Mouse (Mus musculus) limb, embryonic 13.5 days (tissue): ENCODE data around the gene Abhd14a. TPM values are rescaled to one million over a fixed set of nuclear protein-coding genes. Genes with fewer than 3 reads are reported as not detected.

ENCODE experiments used
- ATAC-seq: fragments of 200-750 bp; cut with Nextera tagmentation; 2 replicates; pipeline ENCODE4 v1.8.0; 2017; ENCODE audit warnings: low read depth, moderate number of reproducible peaks, moderate TSS enrichment; ENCODE audit not compliant: low FRiP score
- H3K27ac ChIP-seq: fragments of 300-500 bp; sonication (generic); 2 replicates; pipeline ENCODE4 v1.5.1; 2015; ENCODE audit warnings: inconsistent platforms, mild to moderate bottlenecking, moderate library complexity
- H3K27me3 ChIP-seq: fragments of 300-500 bp; sonication (generic); 2 replicates; pipeline ENCODE4 v1.6.1; 2015; ENCODE audit warnings: mild to moderate bottlenecking, inconsistent platforms
- H3K36me3 ChIP-seq: fragments of 300-500 bp; sonication (generic); 2 replicates; pipeline ENCODE4 v1.6.1; 2015; ENCODE audit warnings: inconsistent platforms, mild to moderate bottlenecking, moderate library complexity
- H3K4me1 ChIP-seq: fragments of 300-500 bp; sonication (generic); 2 replicates; pipeline ENCODE4 v1.6.1; 2015; ENCODE audit warnings: inconsistent platforms
- H3K4me2 ChIP-seq: fragments of 300-500 bp; sonication (generic); replicated peaks from 2 replicates; pipeline ENCODE4 v1.6.1; 2015; ENCODE audit warnings: inconsistent platforms, mild to moderate bottlenecking, moderate library complexity
- H3K4me3 ChIP-seq: fragments of 300-500 bp; sonication (generic); 2 replicates; pipeline ENCODE4 v1.5.1; 2015; ENCODE audit warnings: moderate library complexity, mild to moderate bottlenecking, inconsistent platforms
- H3K9ac ChIP-seq: fragments of 300-500 bp; sonication (generic); 2 replicates; pipeline ENCODE4 v1.6.1; 2015; ENCODE audit warnings: mild to moderate bottlenecking, inconsistent platforms
- H3K9me3 ChIP-seq: fragments of 300-500 bp; sonication (generic); 2 replicates; pipeline ENCODE4 v1.6.1; 2016; ENCODE audit warnings: inconsistent platforms
- WGBS: fragments of 180-500 bp; shearing (Covaris S2); methylation state at CpG from one replicate; pipeline ENCODE4 v1.1.7; 2015; 5-methylcytosine and 5-hydroxymethylcytosine counted together
- polyA plus RNA-seq: library from polyadenylated mRNA; unstranded; fragments of >200 nt; fragmentation: Nextera tagmentation; extraction: Ambion mirVana; gene quantifications from 2 replicates; pipeline ENCODE4 v1.2.1, GENCODE M21; 2015

The Abhd14a gene
- polyA plus RNA-seq, 1 experiment from 2014 or later, result 75.5 TPM

GRCm38 (mm10) chr9:106457920-106458319 lies 10.4 kb upstream of the Abhd14a start:
- H3K4me2 ChIP-seq, result peak overlapping the region; percentile 87; the same call in 1 of the 2 replicates

GRCm38 (mm10) chr9:106457163-106457559 lies 9.7 kb upstream of the Abhd14a start:
- Histone ChIP-seq H3K9me3 (no peaks in the 10 kb centered on the region), H3K4me1 (peaks cover 63% of the 10 kb centered on the region), H3K27me3 (no peaks in the 10 kb centered on the region), H3K27ac (peak overlapping the region; percentile 92), H3K4me3 (peak overlapping the region; percentile 71), H3K4me2 (peak overlapping the region; percentile 87), H3K36me3 (peaks cover 46% of the 10 kb centered on the region), H3K9ac (peak overlapping the region; percentile 84)
- 48% methylated on average over 9 of the region's 9 CpGs for WGBS
- ATAC-seq, result no peak

More at GRCm38 (mm10) chr9:106457920-106458319, 10.4 kb upstream of the Abhd14a start:
- no peak overlapping the region for H3K4me3 ChIP-seq
- H3K36me3 ChIP-seq, result peaks cover 52% of the 10 kb centered on the region
- peaks cover 56% of the 10 kb centered on the region for H3K4me1 ChIP-seq
- 74% methylated on average over 5 of the region's 5 CpGs for WGBS
- H3K27ac ChIP-seq, result peak overlapping the region; percentile 92; the same call in 1 of the 2 replicates
- no peak for ATAC-seq
- peak overlapping the region; percentile 25; the same call in 1 of the 2 replicates for H3K9ac ChIP-seq
- no peaks in the 10 kb centered on the region for H3K9me3 ChIP-seq
- no peaks in the 10 kb centered on the region for H3K27me3 ChIP-seq

GRCm38 (mm10) chr9:106456325-106457162 lies 9.1 kb upstream of the Abhd14a start:
- H3K36me3 ChIP-seq, result peaks cover 40% of the 10 kb centered on the region
- peak overlapping the region; percentile 84 for H3K9ac ChIP-seq
- peak overlapping the region; percentile 87 for H3K4me2 ChIP-seq
- 0 out of 2 replicates have a peak, but pooled peaks have one; percentile 1 for ATAC-seq
- no peaks in the 10 kb centered on the region for H3K9me3 ChIP-seq
- WGBS, result 38% methylated on average over 15 of the region's 15 CpGs
- peaks cover 69% of the 10 kb centered on the region for H3K4me1 ChIP-seq
- H3K4me3 ChIP-seq, result peak overlapping the region; percentile 71
- peak overlapping the region; percentile 92 for H3K27ac ChIP-seq
- H3K27me3 ChIP-seq, result no peaks in the 10 kb centered on the region

GRCm38 (mm10) chr9:106454888-106455681 lies 7.6 kb upstream of the Abhd14a start:
- peak; percentile 30; the same call in 1 of the 2 replicates for ATAC-seq
- Histone ChIP-seq H3K27me3 (no peaks in the 10 kb centered on the region), H3K36me3 (peaks cover 25% of the 10 kb centered on the region), H3K9ac (peak overlapping the region; percentile 84), H3K4me1 (peaks cover 82% of the 10 kb centered on the region), H3K4me2 (peak overlapping the region; percentile 87), H3K4me3 (peak overlapping the region; percentile 71), H3K27ac (peak overlapping the region; percentile 92), H3K9me3 (no peaks in the 10 kb centered on the region)
- WGBS, result under 1% methylated on average over 17 of the region's 17 CpGs

- H3K9me3 ChIP-seq, result no peaks in the 10 kb centered on the region
- peak overlapping the region; percentile 71 for H3K4me3 ChIP-seq
- peak overlapping the region; percentile 87 for H3K4me2 ChIP-seq
- ATAC-seq, result peak; percentile 6; the same call in 1 of the 2 replicates
- H3K27ac ChIP-seq, result peak overlapping the region; percentile 92
- peak overlapping the region; percentile 84 for H3K9ac ChIP-seq
- WGBS, result 2% methylated on average over 11 of the region's 20 CpGs
- H3K36me3 ChIP-seq, result peaks cover 20% of the 10 kb centered on the region
- H3K27me3 ChIP-seq, result no peaks in the 10 kb centered on the region
- H3K4me1 ChIP-seq, result peaks cover 87% of the 10 kb centered on the region
These were observed 6.7 kb upstream of the Abhd14a start for GRCm38 (mm10) chr9:106454071-106454761.

- Histone ChIP-seq H3K9me3 (no peaks in the 10 kb centered on the region), H3K4me2 (peak within 1 kb of the TSS; percentile 87), H3K4me3 (peak within 1 kb of the TSS; percentile 71), H3K9ac (peak within 1 kb of the TSS; percentile 84), H3K27me3 (no peaks in the 10 kb centered on the region), H3K27ac (peak within 1 kb of the TSS; percentile 92), H3K4me1 (peaks cover 89% of the 10 kb centered on the region), H3K36me3 (peaks cover 18% of the 10 kb centered on the region)
- peak; percentile 71 for ATAC-seq
- under 1% methylated on average over 28 of the region's 74 CpGs for WGBS
These were observed 6.0 kb upstream of the Abhd14a start, which contains the start of gene Pcbp4 for GRCm38 (mm10) chr9:106453271-106454070. TSS of gene Pcbp4 (plus strand) at chr9:106453291.

DNA sequence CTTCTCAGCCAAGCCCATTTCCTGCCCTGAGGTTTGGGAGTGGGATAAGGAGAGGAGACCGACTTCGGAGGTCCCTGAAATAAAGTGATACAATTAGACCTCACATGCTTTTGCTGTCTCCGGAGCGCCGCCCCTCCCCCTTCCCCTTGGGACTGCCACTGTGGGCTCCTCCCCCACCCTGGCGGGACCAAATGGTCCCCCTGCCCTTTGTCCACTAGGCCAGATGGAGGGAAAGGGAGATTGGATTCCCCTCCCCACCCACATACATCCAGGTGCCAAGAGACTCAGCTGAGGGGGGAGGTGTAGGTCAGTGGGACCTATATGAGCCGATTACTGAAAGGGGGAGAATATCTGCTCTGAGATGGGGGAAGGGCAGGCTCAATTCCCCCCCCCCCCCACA lies 5.3 kb upstream of the Abhd14a start:
- Histone ChIP-seq H3K9me3 (no peaks in the 10 kb centered on the region), H3K9ac (peak overlapping the region; percentile 84), H3K27ac (peak overlapping the region; percentile 92), H3K36me3 (peaks cover 11% of the 10 kb centered on the region; the same call in 1 of the 2 replicates), H3K27me3 (no peaks in the 10 kb centered on the region), H3K4me1 (peaks cover 88% of the 10 kb centered on the region), H3K4me2 (peak overlapping the region; percentile 87), H3K4me3 (peak overlapping the region; percentile 71)
- WGBS, result 5% methylated on average over 7 of the region's 7 CpGs
- ATAC-seq, result no peak; the same call in 1 of the 2 replicates

DNA sequence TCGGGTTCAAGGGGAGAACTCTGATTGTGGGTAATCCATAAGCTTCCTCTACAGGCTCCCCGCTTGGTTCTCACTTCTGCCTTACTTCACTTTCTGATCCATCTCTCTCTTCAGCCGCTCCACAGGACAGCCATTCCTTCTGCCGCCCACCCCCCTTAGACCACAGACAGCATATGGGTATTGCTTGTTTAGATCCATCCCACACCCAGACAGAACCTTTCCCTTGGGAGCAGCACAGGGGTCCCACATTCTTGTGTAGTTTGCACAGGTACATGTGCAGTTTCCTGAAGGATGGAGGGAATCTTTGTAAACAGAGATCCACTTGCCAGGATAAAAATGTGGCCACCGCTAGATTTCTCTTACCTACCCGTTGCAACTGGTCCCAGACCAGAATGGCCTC lies 4.9 kb upstream of the Abhd14a start:
- H3K27me3 ChIP-seq, result no peaks in the 10 kb centered on the region
- H3K4me3 ChIP-seq, result peak overlapping the region; percentile 71; the same call in 1 of the 2 replicates
- no peaks in the 10 kb centered on the region for H3K9me3 ChIP-seq
- H3K36me3 ChIP-seq, result peaks cover 8% of the 10 kb centered on the region; the same call in 1 of the 2 replicates
- H3K9ac ChIP-seq, result no peak overlapping the region
- peak overlapping the region; percentile 92; the same call in 1 of the 2 replicates for H3K27ac ChIP-seq
- H3K4me2 ChIP-seq, result peak overlapping the region; percentile 87
- 28% methylated on average over 6 of the region's 6 CpGs for WGBS
- H3K4me1 ChIP-seq, result peaks cover 85% of the 10 kb centered on the region
- ATAC-seq, result no peak

DNA sequence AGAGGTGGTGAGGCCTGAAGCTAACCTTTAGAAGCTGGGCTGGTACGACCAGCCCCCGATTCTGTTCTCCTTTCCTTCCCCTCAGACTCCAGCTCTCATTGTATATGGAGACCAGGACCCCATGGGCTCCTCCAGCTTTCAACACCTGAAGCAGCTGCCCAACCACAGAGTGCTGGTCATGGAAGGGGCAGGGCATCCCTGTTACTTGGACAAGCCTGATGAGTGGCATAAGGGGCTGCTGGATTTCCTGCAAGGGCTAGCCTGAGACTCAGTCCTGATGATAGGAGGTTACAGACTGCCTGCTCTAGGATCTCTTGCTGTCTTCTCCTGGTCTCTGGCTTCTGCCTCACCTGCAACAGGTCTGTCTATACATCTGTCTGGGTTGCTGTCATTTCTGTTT lies 4.4 kb upstream of the Abhd14a start:
- 0 out of 2 replicates have a peak, but pooled peaks cover 3% of the 10 kb centered on the region for H3K36me3 ChIP-seq
- H3K4me1 ChIP-seq, result peaks cover 84% of the 10 kb centered on the region
- WGBS, result 57% methylated on average over 2 of the region's 2 CpGs
- H3K27me3 ChIP-seq, result no peaks in the 10 kb centered on the region
- H3K4me3 ChIP-seq, result no peak overlapping the region
- ATAC-seq, result no peak
- H3K27ac ChIP-seq, result no peak overlapping the region
- no peaks in the 10 kb centered on the region for H3K9me3 ChIP-seq
- 0 out of 2 replicates have a peak overlapping the region, but pooled peaks have one; percentile 35 for H3K9ac ChIP-seq
- H3K4me2 ChIP-seq, result no peak overlapping the region

GRCm38 (mm10) chr9:106451298-106451697 lies 3.8 kb upstream of the Abhd14a start:
- 67% methylated on average over 11 of the region's 11 CpGs for WGBS
- no peak overlapping the region; the same call in 1 of the 2 replicates for H3K27ac ChIP-seq
- ATAC-seq, result no peak
- H3K36me3 ChIP-seq, result no peaks in the 10 kb centered on the region
- no peak overlapping the region for H3K9ac ChIP-seq
- H3K4me1 ChIP-seq, result peaks cover 84% of the 10 kb centered on the region
- H3K27me3 ChIP-seq, result no peaks in the 10 kb centered on the region
- H3K4me2 ChIP-seq, result peak overlapping the region; percentile 39
- H3K4me3 ChIP-seq, result 0 out of 2 replicates have a peak overlapping the region, but pooled peaks have one; percentile 4
- H3K9me3 ChIP-seq, result no peaks in the 10 kb centered on the region
